Mouse (Mus musculus) testis, adult 2 months (tissue): ENCODE measurements around the gene Farp1.

Experiments used
- CTCF ChIP-seq: fragments of 200-500 bp; IDR thresholded peaks from 2 replicates; pipeline ENCODE4 v1.5.1; 2012; ENCODE audit warnings: low read depth, mild to moderate bottlenecking, inconsistent platforms, low read length, moderate library complexity; ENCODE audit not compliant: control insufficient read depth, insufficient read depth, insufficient replicate concordance
- POLR2A ChIP-seq: fragments of 200-500 bp; IDR thresholded peaks from 2 replicates; pipeline ENCODE4 v1.6.1; 2012; ENCODE audit warnings: low read depth, mild to moderate bottlenecking, inconsistent platforms, low read length, moderate library complexity; ENCODE audit not compliant: control insufficient read depth

DNA sequence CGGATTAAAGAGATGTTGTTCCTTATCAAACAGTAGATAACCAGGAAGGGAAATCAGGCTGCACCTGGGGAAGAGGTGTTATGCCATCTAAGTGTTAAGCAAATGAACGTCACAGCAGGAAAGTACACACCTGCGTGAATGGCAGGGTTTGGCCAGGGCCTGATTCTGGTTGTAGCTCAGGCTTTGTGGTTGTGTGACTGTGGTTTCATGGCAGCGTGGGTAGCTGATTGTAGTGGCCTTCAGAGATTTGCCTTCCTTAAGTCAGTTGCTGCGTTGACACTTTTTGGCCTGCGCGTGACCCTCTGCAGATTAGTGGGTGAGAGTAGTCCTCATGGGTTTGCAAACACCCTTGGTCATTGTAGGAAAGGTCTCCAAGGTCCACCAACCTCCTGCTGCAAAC is 111.2 kb downstream of the Farp1 start:
- no peak for TF ChIP-seq POLR2A
- no peak for TF ChIP-seq CTCF
